Mouse (Mus musculus) ES-E14 (cell line): ENCODE data around the gene Dab2ip. TPM values are rescaled to one million over a fixed set of nuclear protein-coding genes. Genes with fewer than 3 reads are reported as not detected.

Source experiments
- DNase-seq: peaks from one replicate; pipeline ENCODE4 v3.0.0-alpha.2; 2013; ENCODE audit warnings: low read depth, low spot score
- H3K27ac ChIP-seq: 2 replicates; pipeline ENCODE4 v1.5.1; 2012; ENCODE audit warnings: low read depth, mild to moderate bottlenecking, low read length, moderate library complexity, mixed read lengths; ENCODE audit not compliant: poor library complexity, insufficient read depth, severe bottlenecking
- H3K36me3 ChIP-seq: 2 replicates; pipeline ENCODE4 v1.6.1; 2012; ENCODE audit warnings: mild to moderate bottlenecking, low read length, moderate library complexity, mixed read lengths; ENCODE audit not compliant: control insufficient read depth, poor library complexity, insufficient read depth, severe bottlenecking
- H3K4me1 ChIP-seq, 2 experiments: fragments of 150-350 bp in 1 of 2; sonication (generic) in 1 of 2; 2 replicates each; pipeline ENCODE4 v1.6.1; 2012; ENCODE audit warnings: low read length in 2 of 2, mild to moderate bottlenecking in 1 of 2, mixed read lengths in 1 of 2; ENCODE audit not compliant: control insufficient read depth in 2 of 2, insufficient read depth in 2 of 2, poor library complexity in 1 of 2
- H3K4me3 ChIP-seq, 2 experiments: fragments of 150-350 bp in 1 of 2; sonication (generic) in 1 of 2; 2 replicates each; pipeline ENCODE4 v1.5.1; 2012; ENCODE audit warnings: low read length in 2 of 2, low read depth in 1 of 2, mild to moderate bottlenecking in 1 of 2, mixed read lengths in 1 of 2; ENCODE audit not compliant: insufficient read depth in 1 of 2, poor library complexity in 1 of 2, severe bottlenecking in 1 of 2
- H3K9ac ChIP-seq: 2 replicates; pipeline ENCODE4 v1.6.1; 2012; ENCODE audit warnings: low read depth, mild to moderate bottlenecking, low read length, mixed read lengths; ENCODE audit not compliant: poor library complexity, insufficient read depth, severe bottlenecking
- H3K9me3 ChIP-seq: fragments of 150-350 bp; sonication (generic); 2 replicates; pipeline ENCODE4 v1.6.1; 2012; ENCODE audit warnings: low read depth, mild to moderate bottlenecking, low read length; ENCODE audit not compliant: control insufficient read depth, insufficient read depth
- CHD2 ChIP-seq: IDR thresholded peaks from 2 replicates; pipeline ENCODE4 v1.6.1; 2014; ENCODE audit warnings: mild to moderate bottlenecking, low read depth, low read length, inconsistent platforms
- HCFC1 ChIP-seq: IDR thresholded peaks from 2 replicates; pipeline ENCODE4 v1.6.1; 2012; ENCODE audit warnings: low read length, inconsistent platforms, borderline replicate concordance; ENCODE audit not compliant: insufficient read depth
- MAFK ChIP-seq: IDR thresholded peaks from 2 replicates; pipeline ENCODE4 v1.6.1; 2014; ENCODE audit warnings: mild to moderate bottlenecking, low read depth, low read length, inconsistent platforms; ENCODE audit not compliant: insufficient read depth
- ZC3H11A ChIP-seq: IDR thresholded peaks from 2 replicates; pipeline ENCODE4 v1.6.1; 2012; ENCODE audit warnings: low read depth, mild to moderate bottlenecking, inconsistent platforms, low read length, borderline replicate concordance
- ZNF384 ChIP-seq: IDR thresholded peaks from 2 replicates; pipeline ENCODE4 v1.6.1; 2012; ENCODE audit warnings: low read depth, low read length, inconsistent platforms
- in situ Hi-C, 2 experiments: fragments of 600-800 bp; cut with MboI; formaldehyde crosslinking; loops; one replicate each; pipeline ENCODE4 v1.15.1; 2025; ENCODE audit warnings: low sequenced_read_pairs in 2 of 2, inconsistent platforms in 1 of 2; ENCODE audit not compliant: unreplicated experiment in 2 of 2
- total RNA-seq: library from RNA; depleted of rRNA; stranded (reverse); fragments of 300-350 nt; gene quantifications from 2 replicates; pipeline ENCODE4 v1.2.3, GENCODE M21; 2012

The Dab2ip gene
- total RNA-seq, 1 experiment, result 46.9 TPM

DNA sequence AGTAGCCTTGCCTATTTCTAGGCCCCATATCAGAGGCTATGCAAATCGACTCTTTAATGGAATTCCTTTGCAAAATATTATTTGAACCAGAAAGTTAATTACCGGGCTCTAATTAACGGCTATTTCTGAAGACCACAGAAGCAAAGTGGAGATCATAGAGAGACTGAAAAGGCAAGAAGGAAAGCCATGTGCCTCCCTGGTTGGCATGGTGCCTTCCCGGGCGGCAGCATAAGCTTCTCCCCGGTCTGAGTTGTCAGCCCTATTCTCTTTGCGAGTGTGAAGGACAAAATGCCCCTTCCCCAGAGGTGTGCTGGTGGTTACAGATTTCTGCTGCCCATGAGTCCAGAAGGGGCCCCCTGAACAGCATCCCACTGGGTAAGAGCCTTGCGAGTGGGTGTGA lies 109.7 kb downstream of the Dab2ip start:
- Histone ChIP-seq H3K9me3 (no peaks in the 10 kb centered on the region), H3K9ac (no peak overlapping the region), H3K4me1 (peaks cover 17 to 54% of the 10 kb centered on the region in 2 experiments), H3K4me3 (no peak overlapping the region), H3K27ac (no peak overlapping the region), H3K36me3 (peaks cover 7% of the 10 kb centered on the region; the same call in 1 of the 2 replicates)
- in situ Hi-C loops, result no loop called here
- no peak for TF ChIP-seq ZNF384
- no peak for TF ChIP-seq HCFC1
- no peak for TF ChIP-seq CHD2
- no peak for TF ChIP-seq MAFK
- no peak for TF ChIP-seq ZC3H11A
- DNase-seq, result no peak

DNA sequence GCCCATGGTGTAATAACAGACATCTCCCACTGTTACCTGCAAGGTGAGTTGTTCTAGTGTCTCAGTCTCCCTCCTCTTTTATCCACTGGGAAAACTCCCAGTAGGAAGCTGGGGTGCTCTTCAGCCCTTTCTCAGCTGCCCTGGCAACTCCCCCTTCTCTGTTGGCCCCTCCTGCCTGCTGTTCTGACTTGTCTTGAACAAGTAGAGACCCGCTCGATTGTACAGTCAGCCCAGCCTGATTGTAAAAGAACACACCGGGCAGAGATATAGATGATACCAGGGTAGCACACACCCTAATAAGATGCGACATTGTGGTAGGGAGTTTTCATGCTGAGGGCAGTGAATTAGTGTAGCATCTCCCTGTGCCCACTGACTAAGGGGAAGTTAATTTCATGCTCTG lies 111.2 kb downstream of the Dab2ip start:
- H3K9me3 ChIP-seq, result no peaks in the 10 kb centered on the region
- in situ Hi-C loops, result no loop called here
- H3K9ac ChIP-seq, result no peak overlapping the region
- H3K27ac ChIP-seq, result no peak overlapping the region
- no peak for DNase-seq
- TF ChIP-seq ZNF384 (no peak), CHD2 (no peak), MAFK (no peak), HCFC1 (no peak), ZC3H11A (no peak)
- H3K36me3 ChIP-seq, result peaks cover 7% of the 10 kb centered on the region; the same call in 1 of the 2 replicates
- H3K4me1 ChIP-seq, result peaks cover 19 to 49% of the 10 kb centered on the region in 2 experiments
- no peak overlapping the region for H3K4me3 ChIP-seq

DNA sequence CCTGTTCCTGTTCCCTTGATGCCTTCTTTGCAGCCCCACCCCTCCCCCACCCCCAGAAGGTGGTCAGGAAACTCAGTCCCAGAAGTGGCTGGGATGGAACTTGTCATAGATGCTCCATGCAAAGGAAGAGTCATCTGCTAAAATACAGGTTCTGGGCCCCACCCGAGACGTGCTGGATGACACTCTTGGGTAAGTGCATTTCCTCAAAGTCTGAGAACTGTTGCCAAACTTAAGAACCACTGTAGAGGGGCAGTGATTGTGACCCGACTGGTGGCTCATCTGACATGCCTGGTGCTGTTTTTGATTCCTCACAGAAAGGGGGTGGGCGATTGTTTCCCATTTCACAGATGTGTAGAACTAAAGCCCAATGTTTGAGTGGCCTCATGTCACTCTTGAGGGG lies 111.7 kb downstream of the Dab2ip start:
- no peak for DNase-seq
- Histone ChIP-seq H3K27ac (no peak overlapping the region), H3K4me1 (peaks cover 18 to 46% of the 10 kb centered on the region in 2 experiments), H3K36me3 (peaks cover 7% of the 10 kb centered on the region; the same call in 1 of the 2 replicates), H3K4me3 (no peak overlapping the region), H3K9ac (no peak overlapping the region), H3K9me3 (no peaks in the 10 kb centered on the region)
- TF ChIP-seq HCFC1 (no peak), ZC3H11A (no peak), ZNF384 (no peak), MAFK (no peak), CHD2 (no peak)
- in situ Hi-C loops, result no loop called here

DNA sequence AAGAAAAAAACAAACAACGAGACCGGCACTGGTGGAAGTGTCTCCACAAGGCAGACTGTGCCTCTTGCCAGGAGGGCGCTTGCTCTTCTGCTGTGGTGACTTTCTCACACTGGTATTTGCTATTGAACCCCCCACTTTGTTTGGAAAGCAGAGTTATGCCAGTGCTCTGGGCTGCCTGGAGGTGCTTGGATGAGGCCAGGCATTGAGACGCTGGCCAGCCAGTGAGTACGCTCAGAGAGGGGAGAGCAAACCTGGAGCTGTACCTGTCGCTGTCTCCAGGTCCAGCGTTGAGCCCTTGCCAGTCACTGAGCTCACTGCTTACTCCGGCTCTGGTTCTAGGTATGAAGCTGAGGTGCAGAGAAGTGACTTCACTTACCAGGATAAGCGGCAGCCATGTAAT lies 112.2 kb downstream of the Dab2ip start:
- in situ Hi-C loops, result no loop called here
- DNase-seq, result no peak
- Histone ChIP-seq H3K27ac (no peak overlapping the region), H3K36me3 (peaks cover 7% of the 10 kb centered on the region; the same call in 1 of the 2 replicates), H3K9me3 (no peaks in the 10 kb centered on the region), H3K4me3 (no peak overlapping the region), H3K9ac (no peak overlapping the region), H3K4me1 (peaks cover 14 to 45% of the 10 kb centered on the region in 2 experiments)
- TF ChIP-seq HCFC1 (no peak), CHD2 (no peak), ZC3H11A (no peak), ZNF384 (no peak), MAFK (no peak)
